Mouse (Mus musculus): ENCODE measurements around the gene Vps26c. TPM values are rescaled to one million over a fixed set of nuclear protein-coding genes. Genes with fewer than 3 reads are reported as not detected.
A peak's percentile ranks its signal among the peaks of the same experiment; 100 is the strongest.
"Not testable (repeated sequence)": the region's sequence is repeated elsewhere in the genome, so short reads cannot be mapped to it uniquely, and the experiment has no call there.

The Vps26c gene
- total RNA-seq, 1 experiment from 2014 or later: 45.6 TPM

DNA sequence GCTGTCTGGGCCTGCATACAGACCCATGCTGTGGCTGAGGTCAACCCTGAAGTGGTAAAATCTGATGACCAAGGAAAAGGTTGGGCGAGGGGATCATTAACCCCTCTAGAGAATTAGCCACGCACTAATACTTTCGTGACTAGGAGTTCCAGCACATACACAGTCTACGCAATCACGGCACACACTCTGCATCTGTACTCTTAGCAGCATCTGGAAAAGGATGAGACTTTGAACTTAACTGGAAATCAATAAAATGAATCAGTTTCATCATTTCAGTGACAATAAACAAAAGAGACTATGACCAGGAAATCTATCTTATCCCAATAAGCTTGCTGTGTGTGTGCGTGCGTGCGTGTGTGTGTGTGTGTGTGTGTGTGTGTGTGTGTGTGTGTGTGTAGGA, 17.9 kb downstream of the Vps26c start:
- ATAC-seq (ENCODE audit: extremely low read depth, insufficient number of reproducible peaks, low FRiP score, poor library complexity, severe bottlenecking): no peak

DNA sequence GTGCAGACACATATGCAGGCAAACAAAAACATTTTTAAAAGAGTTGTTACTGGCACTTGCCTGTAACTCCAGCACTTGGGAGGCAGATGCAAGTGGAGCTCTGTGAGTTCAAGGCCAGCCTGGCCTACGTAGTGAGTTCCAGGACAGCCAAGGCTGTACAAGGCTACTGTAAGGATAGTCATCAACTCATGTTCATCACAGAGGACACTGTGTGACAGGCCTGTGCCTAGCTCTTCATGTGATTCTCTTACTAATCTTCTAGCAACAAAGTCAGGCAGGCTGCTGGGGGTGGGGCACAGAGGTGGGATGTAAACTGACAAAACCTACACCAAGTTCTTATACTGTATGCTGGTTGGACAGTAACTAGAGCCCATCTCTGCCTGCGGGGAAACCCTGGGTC, 19.6 kb downstream of the Vps26c start:
- no peak for ATAC-seq (ENCODE audit: extremely low read depth, insufficient number of reproducible peaks, low FRiP score, poor library complexity, severe bottlenecking)

DNA sequence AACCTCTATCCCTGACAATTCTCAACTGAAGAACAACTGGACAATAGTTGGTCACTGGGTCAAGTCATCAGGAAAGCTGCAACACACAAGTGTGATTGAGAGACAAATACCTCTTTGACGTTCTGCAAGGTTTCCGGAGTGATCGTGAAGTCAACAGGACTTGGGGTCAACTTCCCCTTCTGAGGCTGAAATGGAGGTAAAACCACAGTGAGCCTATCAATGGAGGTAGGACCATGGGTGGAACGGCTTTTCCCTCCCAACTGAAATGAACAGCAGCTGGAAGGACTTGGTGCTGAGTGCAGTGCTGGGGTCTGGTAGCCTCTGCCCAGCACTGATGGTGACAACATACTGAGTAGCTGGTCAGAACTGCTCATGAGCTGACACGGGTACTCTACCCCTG, 22.4 kb downstream of the Vps26c start:
- no peak for ATAC-seq (ENCODE audit: extremely low read depth, insufficient number of reproducible peaks, low FRiP score, poor library complexity, severe bottlenecking)

GRCm38 (mm10) chr16:94497911-94498310, 28.7 kb downstream of the Vps26c start:
- peak; percentile 59 for ATAC-seq (ENCODE audit: extremely low read depth, insufficient number of reproducible peaks, low FRiP score, poor library complexity, severe bottlenecking)

- ATAC-seq (ENCODE audit: extremely low read depth, insufficient number of reproducible peaks, low FRiP score, poor library complexity, severe bottlenecking): not testable (repeated sequence)
These were observed 29.5 kb downstream of the Vps26c start for GRCm38 (mm10) chr16:94497176-94497575.

- ATAC-seq (ENCODE audit: extremely low read depth, insufficient number of reproducible peaks, low FRiP score, poor library complexity, severe bottlenecking): no peak
These were observed 37.3 kb downstream of the Vps26c start for GRCm38 (mm10) chr16:94489326-94489725.

DNA sequence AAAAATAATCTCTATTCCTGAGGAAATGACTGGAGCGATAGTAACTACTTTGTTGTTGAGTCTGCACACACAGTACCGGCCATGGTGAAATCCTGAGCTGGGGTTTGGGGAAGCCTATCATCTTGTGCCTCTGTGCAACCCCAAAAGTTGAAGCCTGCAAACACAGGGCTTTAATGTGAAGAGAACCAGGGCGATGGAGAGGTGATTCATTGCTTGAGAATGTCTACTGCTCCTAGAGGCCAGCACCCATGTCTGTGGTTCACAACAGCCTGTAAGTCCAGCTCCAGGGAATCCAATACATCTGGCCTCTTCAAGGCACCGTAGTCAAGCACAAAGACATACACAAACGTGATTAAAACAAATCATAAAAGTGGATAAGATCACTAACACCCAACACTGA, 39.3 kb downstream of the Vps26c start:
- ATAC-seq (ENCODE audit: extremely low read depth, insufficient number of reproducible peaks, low FRiP score, poor library complexity, severe bottlenecking): no peak

- no peak for ATAC-seq (ENCODE audit: extremely low read depth, insufficient number of reproducible peaks, low FRiP score, poor library complexity, severe bottlenecking)
These were observed 41.7 kb downstream of the Vps26c start for GRCm38 (mm10) chr16:94484752-94485535.

DNA sequence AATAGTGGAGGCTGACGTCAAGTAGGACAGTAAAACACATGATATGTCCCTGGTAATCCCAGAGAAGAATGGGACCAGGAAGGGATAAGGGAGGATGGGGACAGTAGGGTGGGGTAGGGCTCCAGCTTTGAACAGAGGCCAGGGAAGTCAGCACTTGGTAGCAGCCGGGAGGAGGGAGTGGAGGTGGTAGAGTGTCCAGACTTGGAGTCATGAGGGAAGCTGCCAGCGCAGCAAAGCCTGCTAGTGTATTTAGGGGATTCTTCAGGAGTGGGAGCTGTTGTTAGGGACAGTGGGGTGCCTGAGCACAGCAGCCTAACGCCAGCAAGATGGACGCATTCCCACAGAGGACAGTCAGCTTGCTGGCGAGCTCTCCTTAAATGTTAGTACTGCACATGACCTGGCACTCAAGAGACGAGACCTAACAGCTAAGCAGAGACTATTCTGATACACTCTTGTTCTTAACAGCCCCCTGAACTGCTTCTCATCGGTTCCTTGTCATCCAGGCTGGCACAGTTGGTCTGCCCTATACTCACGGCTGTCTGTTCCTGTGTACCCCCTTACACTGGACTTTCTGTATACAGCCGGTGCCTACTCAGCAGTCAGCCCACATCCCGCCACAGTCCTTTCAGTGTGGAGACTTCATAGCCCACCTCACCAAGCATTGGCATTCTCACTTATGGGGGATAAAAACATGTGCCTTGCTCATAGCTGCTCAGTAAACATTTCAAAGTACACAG, 53.4 kb downstream of the Vps26c start:
- no peak for ATAC-seq (ENCODE audit: extremely low read depth, insufficient number of reproducible peaks, low FRiP score, poor library complexity, severe bottlenecking)

DNA sequence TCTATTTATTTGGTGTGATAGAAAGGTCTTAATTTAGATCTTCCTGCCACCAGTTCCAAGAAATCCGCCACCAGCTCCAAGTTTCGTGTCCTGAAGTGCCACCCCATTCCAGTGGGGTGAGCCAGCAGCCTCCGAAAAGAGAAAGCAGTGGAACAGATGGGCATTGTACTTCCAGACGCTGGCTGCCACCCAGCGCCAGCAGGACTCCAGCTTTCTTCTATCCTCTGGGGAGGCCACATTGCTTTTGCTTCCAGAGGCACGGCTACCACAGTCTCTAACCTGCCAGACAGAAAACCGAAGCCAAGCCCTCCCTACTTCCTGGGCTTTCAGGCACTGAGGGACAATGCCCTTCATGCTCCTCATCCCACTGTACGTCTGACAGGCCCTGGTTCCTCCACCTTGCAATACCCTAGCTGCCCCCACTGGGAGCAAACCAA, 54.1 kb downstream of the Vps26c start:
- ATAC-seq (ENCODE audit: extremely low read depth, insufficient number of reproducible peaks, low FRiP score, poor library complexity, severe bottlenecking): no peak

GRCm38 (mm10) chr16:94468391-94468790, 58.2 kb downstream of the Vps26c start:
- ATAC-seq (ENCODE audit: extremely low read depth, insufficient number of reproducible peaks, low FRiP score, poor library complexity, severe bottlenecking): no peak

GRCm38 (mm10) chr16:94467337-94468055, 59.1 kb downstream of the Vps26c start:
- ATAC-seq (ENCODE audit: extremely low read depth, insufficient number of reproducible peaks, low FRiP score, poor library complexity, severe bottlenecking): 0 out of 2 replicates have a peak, but pooled peaks have one; percentile 19

DNA sequence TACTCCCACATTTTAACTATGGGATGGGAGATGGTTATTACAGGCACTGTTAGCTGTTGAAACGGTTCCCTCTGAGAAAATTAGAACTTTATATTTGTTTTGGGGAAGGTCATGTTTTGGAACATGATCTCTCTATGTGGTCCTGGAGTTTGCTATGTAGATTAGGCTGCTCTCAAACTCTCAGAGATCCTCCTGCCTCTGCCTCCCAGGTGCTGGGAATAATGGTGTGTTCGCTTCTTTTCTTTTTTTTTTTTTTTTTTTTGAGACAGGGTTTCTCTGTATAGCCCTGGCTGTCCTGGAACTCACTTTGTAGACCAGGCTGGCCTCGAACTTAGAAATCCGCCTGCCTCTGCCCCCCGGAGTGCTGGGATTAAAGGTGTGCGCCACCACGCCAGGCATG, 60.3 kb downstream of the Vps26c start:
- ATAC-seq (ENCODE audit: extremely low read depth, insufficient number of reproducible peaks, low FRiP score, poor library complexity, severe bottlenecking): not testable (repeated sequence)

DNA sequence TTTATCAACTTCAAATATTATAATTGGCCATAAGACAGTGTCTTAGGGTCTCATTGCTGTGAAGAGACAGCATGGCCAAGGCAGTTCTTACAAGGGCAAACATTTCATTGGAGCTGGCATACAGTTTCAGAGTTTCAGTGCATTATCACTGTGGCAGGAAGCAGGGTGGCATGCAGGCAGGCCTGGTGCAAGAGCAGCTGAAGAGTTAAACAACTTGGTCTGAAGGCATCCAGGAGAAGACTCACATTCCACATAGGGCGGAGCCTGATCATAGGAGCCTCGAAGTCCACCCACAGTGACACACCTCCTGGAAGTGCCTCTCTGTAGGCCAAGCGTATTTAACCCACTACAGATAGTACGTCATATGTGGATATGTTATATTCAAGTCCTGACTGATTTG, 60.7 kb downstream of the Vps26c start:
- ATAC-seq (ENCODE audit: extremely low read depth, insufficient number of reproducible peaks, low FRiP score, poor library complexity, severe bottlenecking): no peak

DNA sequence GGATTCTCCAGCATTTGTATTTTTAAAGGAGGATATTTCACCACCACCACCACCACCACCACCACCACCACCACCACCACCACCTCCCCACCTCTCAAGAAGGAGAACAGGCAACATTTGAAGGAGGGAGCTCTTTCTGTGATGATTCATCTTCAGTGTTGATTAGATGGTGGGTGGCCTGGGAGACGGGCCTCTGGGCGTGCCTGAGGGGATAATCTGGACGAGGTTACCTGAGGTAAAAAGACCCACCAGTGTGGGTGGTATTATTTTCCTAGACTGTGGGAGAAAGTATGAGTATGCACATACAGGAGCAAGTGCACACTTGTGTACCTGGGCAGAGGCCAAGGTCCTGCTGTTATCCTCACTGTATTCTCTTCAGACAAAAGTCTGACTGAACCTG, 62.6 kb downstream of the Vps26c start:
- no peak for ATAC-seq (ENCODE audit: extremely low read depth, insufficient number of reproducible peaks, low FRiP score, poor library complexity, severe bottlenecking)

- no peak for ATAC-seq (ENCODE audit: extremely low read depth, insufficient number of reproducible peaks, low FRiP score, poor library complexity, severe bottlenecking)
These were observed 72.5 kb downstream of the Vps26c start for GRCm38 (mm10) chr16:94454146-94454545.

DNA sequence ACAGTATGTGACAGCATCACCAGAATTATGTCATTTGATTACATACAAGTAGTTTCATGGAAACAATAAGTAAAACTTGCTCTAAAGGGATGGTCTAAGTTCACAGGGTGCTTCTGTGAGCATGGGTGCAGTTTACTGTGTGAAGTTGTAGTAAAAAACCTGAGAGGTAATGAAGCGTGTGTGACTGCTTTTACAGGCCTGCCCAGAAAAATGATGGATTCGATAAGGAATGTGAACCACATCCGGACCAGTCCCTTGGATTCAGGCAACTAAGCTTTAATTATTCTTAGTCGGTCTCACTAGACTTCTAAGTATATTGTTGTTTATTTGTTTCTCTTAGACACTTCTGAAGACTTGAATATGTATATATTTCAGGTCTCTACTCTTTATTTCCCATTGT, 73.9 kb downstream of the Vps26c start:
- ATAC-seq (ENCODE audit: extremely low read depth, insufficient number of reproducible peaks, low FRiP score, poor library complexity, severe bottlenecking): no peak

GRCm38 (mm10) chr16:94451545-94452488, 74.8 kb downstream of the Vps26c start:
- ATAC-seq (ENCODE audit: extremely low read depth, insufficient number of reproducible peaks, low FRiP score, poor library complexity, severe bottlenecking): no peak

DNA sequence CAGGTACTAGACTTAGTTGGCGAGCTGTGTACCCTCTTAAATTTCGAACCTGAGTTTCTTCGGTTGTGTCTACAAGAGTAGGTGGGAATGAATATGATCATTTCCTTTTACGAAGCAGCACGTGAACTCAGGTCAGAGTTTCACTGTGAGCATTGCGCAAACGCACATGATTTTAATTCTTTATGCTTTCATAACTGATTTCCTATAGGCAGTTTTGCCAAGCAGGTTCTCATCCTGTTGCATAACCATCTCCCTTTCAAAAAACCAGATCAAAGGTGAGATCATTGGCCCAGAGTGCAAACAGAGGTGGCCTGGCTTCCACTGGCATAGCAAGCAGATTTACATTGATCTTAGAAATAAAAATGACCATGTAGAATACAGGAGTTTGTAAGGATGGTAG, 77.0 kb downstream of the Vps26c start:
- no peak for ATAC-seq (ENCODE audit: extremely low read depth, insufficient number of reproducible peaks, low FRiP score, poor library complexity, severe bottlenecking)

Data from neutrophil, adult 5-6 weeks (primary cell).